Mouse (Mus musculus) testis, postnatal 14 days (tissue): ENCODE results near the gene Srgap3.

ENCODE experiments used
- DNase-seq: peaks from one replicate; pipeline ENCODE4 v3.0.0; 2021; ENCODE audit warnings: low spot score

Gene Srgap3

DNA sequence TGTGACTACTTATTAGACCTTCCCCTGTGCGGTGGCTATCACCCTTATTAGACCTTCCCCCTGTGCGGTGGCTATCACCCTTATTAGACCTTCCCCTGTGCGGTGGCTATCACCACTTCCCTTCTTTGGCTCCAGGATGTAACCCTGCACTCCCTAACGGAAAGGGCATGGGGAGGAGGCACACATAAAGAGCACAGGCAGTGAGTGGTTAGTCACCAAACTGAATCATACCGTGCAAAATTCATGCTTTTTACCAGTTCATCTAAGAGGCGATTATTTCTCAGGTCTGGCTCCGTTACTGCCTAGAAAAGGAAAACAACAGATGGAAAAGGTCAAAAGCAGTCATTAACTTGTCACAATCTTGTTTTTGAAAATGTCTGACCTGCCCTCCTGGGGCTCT, 260.6 kb downstream of the Srgap3 start:
- DNase-seq = no peak

DNA sequence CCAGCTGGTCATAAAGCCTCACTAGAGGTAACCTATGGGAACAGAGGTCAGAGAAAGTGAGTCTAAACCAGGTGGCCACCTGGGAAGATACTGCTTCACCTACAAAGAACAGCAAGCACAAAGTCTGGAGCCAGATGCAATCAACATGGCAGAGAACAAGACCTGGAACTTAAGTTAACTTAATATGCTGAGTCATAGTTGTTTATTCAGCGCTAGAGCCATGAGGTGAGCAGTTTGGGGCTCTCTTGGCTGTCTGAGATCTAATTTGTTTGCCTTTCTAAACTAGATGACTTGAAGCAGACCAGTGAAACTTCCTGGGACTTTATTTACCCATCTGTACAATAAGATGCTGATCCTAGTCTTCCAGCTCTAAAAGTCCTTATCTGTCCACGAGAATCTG, 263.0 kb downstream of the Srgap3 start:
- DNase-seq = no peak
